Mouse (Mus musculus) midbrain, embryonic 13.5 days (tissue): Measurements from ENCODE around the gene Ugt1a10. TPM values are rescaled to one million over a fixed set of nuclear protein-coding genes. Genes with fewer than 3 reads are reported as not detected.
"Not testable (repeated sequence)": the region's sequence is repeated elsewhere in the genome, so short reads cannot be mapped to it uniquely, and the experiment has no call there.

Source experiments
- ATAC-seq: fragments of 200-750 bp; cut with Nextera tagmentation; 2 replicates; pipeline ENCODE4 v1.8.0; 2017; ENCODE audit warnings: mild to moderate bottlenecking, moderate TSS enrichment, moderate library complexity
- H3K27ac ChIP-seq: fragments of 300-500 bp; sonication (generic); 2 replicates; pipeline ENCODE4 v1.5.1; 2015; ENCODE audit warnings: inconsistent platforms, mild to moderate bottlenecking, moderate library complexity
- H3K27me3 ChIP-seq: fragments of 300-500 bp; sonication (generic); 2 replicates; pipeline ENCODE4 v1.6.1; 2015; ENCODE audit warnings: mild to moderate bottlenecking, inconsistent platforms
- H3K36me3 ChIP-seq: fragments of 300-500 bp; sonication (generic); 2 replicates; pipeline ENCODE4 v1.6.1; 2015; ENCODE audit warnings: mild to moderate bottlenecking, inconsistent platforms
- H3K4me1 ChIP-seq: fragments of 300-500 bp; sonication (generic); replicated peaks from 2 replicates; pipeline ENCODE4 v1.6.1; 2015; ENCODE audit warnings: inconsistent platforms
- H3K4me2 ChIP-seq: fragments of 300-500 bp; sonication (generic); replicated peaks from 2 replicates; pipeline ENCODE4 v1.6.1; 2015; ENCODE audit warnings: moderate library complexity, mild to moderate bottlenecking, inconsistent platforms
- H3K4me3 ChIP-seq: fragments of 300-500 bp; sonication (generic); replicated peaks from 2 replicates; pipeline ENCODE4 v1.5.1; 2015; ENCODE audit warnings: mild to moderate bottlenecking, inconsistent platforms
- H3K9ac ChIP-seq: fragments of 300-500 bp; sonication (generic); replicated peaks from 2 replicates; pipeline ENCODE4 v1.6.1; 2015; ENCODE audit warnings: mild to moderate bottlenecking, inconsistent platforms
- H3K9me3 ChIP-seq: fragments of 300-500 bp; sonication (generic); 2 replicates; pipeline ENCODE4 v1.6.1; 2016; ENCODE audit warnings: mild to moderate bottlenecking, inconsistent platforms
- WGBS: fragments of 180-500 bp; shearing (Covaris S2); methylation state at CpG from one replicate; pipeline ENCODE4 v1.1.7; 2015; 5-methylcytosine and 5-hydroxymethylcytosine counted together
- polyA plus RNA-seq: library from polyadenylated mRNA; unstranded; fragments of >200 nt; fragmentation: Nextera tagmentation; extraction: Ambion mirVana; gene quantifications from 2 replicates; pipeline ENCODE4 v1.2.1, GENCODE M21; 2015

Ugt1a10 gene
- polyA plus RNA-seq, 1 experiment from 2014 or later = not detected

DNA sequence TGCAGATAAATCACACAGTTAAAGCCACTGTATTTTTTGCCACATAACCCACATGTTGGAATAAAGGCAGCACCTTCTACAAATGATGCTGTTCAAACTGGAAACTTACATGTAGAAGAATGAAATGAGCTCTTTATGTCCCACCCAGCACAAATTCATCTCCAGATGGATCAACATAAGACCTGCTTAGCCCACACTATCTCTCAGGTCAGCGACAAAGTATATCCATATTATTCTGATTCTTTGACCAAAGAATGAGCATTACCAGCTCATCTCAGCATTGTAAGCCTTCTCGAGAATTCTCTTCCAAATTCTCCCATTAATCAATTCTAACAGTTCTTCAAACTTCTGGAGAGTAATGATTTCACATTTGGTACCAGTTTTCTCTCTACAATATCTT, 167.0 kb downstream of the Ugt1a10 start:
- 54% methylated on average over 2 of the region's 2 CpGs for WGBS
- no peak overlapping the region for H3K9ac ChIP-seq
- H3K9me3 ChIP-seq = peaks cover 29% of the 10 kb centered on the region
- H3K4me2 ChIP-seq = no peak overlapping the region
- no peak overlapping the region for H3K27ac ChIP-seq
- ATAC-seq = no peak
- H3K4me1 ChIP-seq = no peaks in the 10 kb centered on the region
- H3K4me3 ChIP-seq = no peak overlapping the region
- H3K27me3 ChIP-seq = no peaks in the 10 kb centered on the region
- no peaks in the 10 kb centered on the region for H3K36me3 ChIP-seq

DNA sequence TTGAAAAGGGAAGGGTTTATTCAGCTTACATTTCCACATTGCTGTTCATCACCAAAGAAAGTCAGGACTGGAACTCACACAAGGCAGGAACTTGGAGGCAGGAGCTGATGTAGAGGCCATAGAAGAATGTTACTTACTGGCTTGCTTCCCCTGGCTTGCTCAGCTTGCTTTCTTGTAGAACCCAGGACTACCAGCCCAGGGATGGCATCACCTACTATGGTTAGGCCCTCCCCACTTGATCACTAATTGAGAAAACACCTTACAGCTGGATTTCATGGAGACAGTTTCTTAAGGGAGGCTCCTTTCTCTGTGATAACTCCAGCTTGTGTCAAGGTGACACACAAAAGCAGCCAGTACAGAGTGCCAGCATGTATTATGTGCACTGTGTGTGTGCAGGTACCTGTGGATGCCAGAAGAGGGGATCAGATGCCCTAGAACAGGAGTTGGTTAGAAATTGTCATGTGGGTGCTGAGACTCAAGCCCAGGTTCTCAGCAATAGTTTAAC, 167.9 kb downstream of the Ugt1a10 start:
- not testable (repeated sequence) for H3K9ac ChIP-seq, H3K4me1 ChIP-seq, H3K4me3 ChIP-seq, H3K4me2 ChIP-seq, ATAC-seq, H3K36me3 ChIP-seq, H3K27me3 ChIP-seq, H3K27ac ChIP-seq
- H3K9me3 ChIP-seq = peaks cover 32% of the 10 kb centered on the region

DNA sequence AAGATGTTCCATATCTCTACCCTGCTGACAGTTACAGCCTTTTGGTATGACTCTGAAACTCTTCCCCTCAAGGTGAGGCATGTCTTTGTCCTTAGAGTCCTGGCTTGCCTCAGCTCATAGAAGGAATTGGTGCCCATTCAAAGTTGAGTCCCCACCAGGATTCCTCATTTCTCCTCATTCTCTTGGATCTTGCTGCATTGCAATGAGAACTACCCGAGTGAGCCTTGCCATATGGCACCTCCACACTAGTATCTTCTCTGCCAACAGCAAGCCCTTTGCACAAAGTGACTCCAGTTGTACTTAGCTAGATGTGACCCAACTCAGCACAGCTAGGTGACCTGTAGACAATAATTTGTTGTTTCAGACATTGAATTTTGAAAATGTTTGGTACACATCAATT, 168.4 kb downstream of the Ugt1a10 start:
- Histone ChIP-seq H3K9ac (no peak overlapping the region), H3K27me3 (no peaks in the 10 kb centered on the region), H3K4me3 (no peak overlapping the region), H3K9me3 (peaks cover 38% of the 10 kb centered on the region), H3K4me2 (no peak overlapping the region), H3K36me3 (no peaks in the 10 kb centered on the region), H3K4me1 (no peaks in the 10 kb centered on the region), H3K27ac (no peak overlapping the region)
- no peak for ATAC-seq
- WGBS = 55% methylated on average over 1 of the region's 1 CpGs

DNA sequence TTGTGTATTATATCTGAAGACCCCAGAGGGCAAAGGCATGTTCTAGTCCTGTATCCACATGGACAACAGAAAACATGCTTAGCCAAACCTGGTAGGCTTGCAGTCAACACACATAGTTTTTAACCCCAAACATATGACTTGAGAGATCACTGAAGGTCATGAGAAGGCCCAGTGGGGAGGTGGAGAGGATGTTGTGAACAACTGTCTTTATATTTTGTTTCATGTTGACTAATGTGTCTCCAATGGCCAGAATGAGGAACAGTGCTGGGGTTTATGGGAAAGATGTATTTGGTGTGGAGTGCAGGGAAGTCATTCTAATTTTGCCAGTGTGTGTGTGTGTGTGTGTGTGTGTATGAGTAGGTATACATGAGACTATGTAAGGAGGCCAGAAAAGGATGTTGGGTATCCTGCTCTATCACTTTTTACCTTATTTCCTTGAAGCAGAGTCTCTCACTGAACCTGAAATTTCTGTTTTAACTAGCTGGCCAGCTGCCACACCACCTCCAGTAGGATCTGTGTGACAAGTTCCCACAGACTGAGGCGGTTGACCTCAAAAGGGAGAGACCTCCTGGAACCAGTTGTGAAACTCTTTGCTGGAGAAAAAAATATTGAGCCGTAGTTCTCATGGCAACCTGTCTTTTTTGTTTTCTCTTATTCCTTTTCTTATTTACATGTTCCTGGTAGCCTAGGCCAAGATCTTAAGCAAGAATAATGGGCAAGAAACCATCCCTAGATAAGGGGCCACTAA, 169.0 kb downstream of the Ugt1a10 start:
- H3K27me3 ChIP-seq = no peaks in the 10 kb centered on the region
- 68% methylated on average over 2 of the region's 2 CpGs for WGBS
- H3K36me3 ChIP-seq = no peaks in the 10 kb centered on the region
- no peak overlapping the region for H3K4me3 ChIP-seq
- no peak overlapping the region for H3K4me2 ChIP-seq
- ATAC-seq = no peak
- no peak overlapping the region for H3K9ac ChIP-seq
- H3K4me1 ChIP-seq = no peaks in the 10 kb centered on the region
- peaks cover 44% of the 10 kb centered on the region for H3K9me3 ChIP-seq
- no peak overlapping the region for H3K27ac ChIP-seq

DNA sequence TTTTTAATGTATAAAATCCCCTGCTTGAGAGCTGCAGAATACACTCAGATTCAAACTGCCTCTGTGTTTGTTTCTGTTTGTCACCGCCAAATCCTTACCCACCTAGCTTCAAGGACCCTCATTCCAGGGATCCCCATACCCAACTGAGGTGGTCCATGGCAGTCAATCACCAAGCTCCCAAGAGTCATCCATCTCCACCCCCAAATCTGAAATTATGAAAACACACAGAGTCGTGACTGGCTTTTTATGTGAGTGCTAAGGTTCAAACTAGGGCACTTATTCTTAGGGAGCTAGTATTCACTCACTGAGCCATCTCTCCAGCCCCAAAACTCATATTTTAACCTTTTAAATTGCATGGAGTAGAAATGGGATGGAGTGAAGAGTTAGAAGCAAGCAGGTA, 170.1 kb downstream of the Ugt1a10 start:
- not testable (repeated sequence) for H3K27ac ChIP-seq, H3K4me3 ChIP-seq
- WGBS = 39% methylated on average over 2 of the region's 2 CpGs

DNA sequence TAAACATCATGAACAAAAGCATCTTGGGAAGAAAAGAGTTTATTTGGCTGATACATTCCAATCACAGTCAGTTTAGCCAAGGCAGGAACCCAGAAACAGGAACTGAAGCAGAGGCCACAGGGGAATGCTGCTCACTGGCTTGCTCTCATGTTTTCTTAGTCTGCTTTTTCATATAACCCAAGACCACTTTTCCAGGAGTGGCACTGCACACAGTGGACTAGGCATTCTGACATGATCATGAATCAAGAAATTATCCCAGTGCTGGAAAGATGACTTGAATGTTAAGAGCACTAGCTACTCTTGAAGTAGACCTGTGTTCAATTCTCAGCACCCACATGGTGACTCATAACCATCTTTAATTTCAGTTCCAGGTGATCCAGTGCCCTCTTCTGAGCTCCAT, 170.6 kb downstream of the Ugt1a10 start:
- Histone ChIP-seq H3K4me2 (no peak overlapping the region), H3K36me3 (no peaks in the 10 kb centered on the region), H3K27ac (no peak overlapping the region), H3K9me3 (peaks cover 59% of the 10 kb centered on the region), H3K4me3 (no peak overlapping the region), H3K27me3 (no peaks in the 10 kb centered on the region), H3K4me1 (no peaks in the 10 kb centered on the region), H3K9ac (no peak overlapping the region)
- no peak for ATAC-seq

More for the DNA sequence above, 170.1 kb downstream of the Ugt1a10 start:
- not testable (repeated sequence) for H3K4me1 ChIP-seq, H3K36me3 ChIP-seq, H3K4me2 ChIP-seq, H3K9ac ChIP-seq, ATAC-seq, H3K27me3 ChIP-seq
- H3K9me3 ChIP-seq = peaks cover 55% of the 10 kb centered on the region

DNA sequence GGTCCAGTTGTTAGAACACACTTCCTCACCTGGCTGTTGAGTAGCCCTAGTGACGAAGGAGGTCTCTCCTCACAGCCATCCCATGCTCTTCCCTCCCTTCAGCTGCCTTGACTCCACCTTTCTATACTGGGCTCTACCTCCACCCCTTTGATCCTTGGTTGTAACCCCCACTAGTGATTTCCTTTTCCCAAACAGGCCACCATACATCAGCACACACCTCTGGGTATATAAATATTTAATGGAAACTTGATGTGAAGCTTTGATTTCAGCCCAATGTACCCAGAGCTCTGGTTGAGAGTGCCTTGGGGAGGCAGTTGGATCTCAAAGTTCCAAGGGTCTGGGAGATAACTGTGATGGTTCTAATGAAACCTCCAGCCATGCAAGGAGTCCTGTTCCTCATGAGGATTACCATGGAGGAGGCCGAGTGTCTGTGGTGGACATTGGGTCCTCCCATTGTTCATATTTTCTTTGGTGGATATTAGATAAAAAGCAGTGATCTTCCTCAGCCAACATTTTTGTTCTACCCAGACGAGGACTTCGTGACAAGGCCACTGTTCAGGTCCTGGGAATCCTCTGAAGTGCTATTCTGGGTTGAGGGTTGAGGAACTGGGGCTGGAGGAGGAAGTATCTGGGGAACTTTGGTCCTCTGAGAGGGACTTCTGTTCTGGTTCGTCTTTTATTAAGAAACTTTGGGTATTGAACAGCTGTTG, 171.6 kb downstream of the Ugt1a10 start, which contains the start of gene Mroh2a:
Gene Mroh2a (plus strand): TSS at position 317 of the 710 bp plus-strand sequence.
- 51% methylated on average over 5 of the region's 5 CpGs for WGBS
- Histone ChIP-seq H3K4me1 (no peaks in the 10 kb centered on the region), H3K27ac (no peak within 1 kb of the TSS), H3K9me3 (peaks cover 70% of the 10 kb centered on the region), H3K4me3 (no peak within 1 kb of the TSS), H3K27me3 (no peaks in the 10 kb centered on the region), H3K36me3 (no peaks in the 10 kb centered on the region), H3K4me2 (no peak within 1 kb of the TSS), H3K9ac (no peak within 1 kb of the TSS)
- no peak for ATAC-seq

DNA sequence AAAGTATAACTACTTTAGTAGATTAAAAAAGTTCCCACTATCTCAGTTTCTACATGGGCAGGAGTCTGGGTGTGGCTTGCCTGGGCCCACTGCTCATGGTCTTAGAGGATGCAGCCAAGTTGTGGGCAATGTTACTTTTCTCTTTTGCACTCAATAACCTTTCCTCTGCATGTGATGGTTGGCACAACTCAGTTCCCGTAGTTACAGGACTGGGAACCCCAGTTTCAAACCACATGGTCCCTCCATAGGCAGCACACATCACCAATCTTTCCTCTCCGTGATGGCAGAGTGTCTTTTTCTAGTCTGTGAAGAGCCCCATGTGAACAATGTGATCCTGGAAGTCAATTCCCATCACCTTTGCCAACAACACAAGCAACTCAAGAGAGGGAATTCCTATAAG, 172.3 kb downstream of the Ugt1a10 start:
- Histone ChIP-seq H3K9ac (no peak overlapping the region), H3K4me1 (no peaks in the 10 kb centered on the region), H3K27ac (no peak overlapping the region), H3K4me3 (no peak overlapping the region), H3K36me3 (no peaks in the 10 kb centered on the region), H3K4me2 (no peak overlapping the region), H3K27me3 (no peaks in the 10 kb centered on the region), H3K9me3 (peaks cover 73% of the 10 kb centered on the region)
- WGBS = 53% methylated on average over 2 of the region's 2 CpGs
- no peak for ATAC-seq

DNA sequence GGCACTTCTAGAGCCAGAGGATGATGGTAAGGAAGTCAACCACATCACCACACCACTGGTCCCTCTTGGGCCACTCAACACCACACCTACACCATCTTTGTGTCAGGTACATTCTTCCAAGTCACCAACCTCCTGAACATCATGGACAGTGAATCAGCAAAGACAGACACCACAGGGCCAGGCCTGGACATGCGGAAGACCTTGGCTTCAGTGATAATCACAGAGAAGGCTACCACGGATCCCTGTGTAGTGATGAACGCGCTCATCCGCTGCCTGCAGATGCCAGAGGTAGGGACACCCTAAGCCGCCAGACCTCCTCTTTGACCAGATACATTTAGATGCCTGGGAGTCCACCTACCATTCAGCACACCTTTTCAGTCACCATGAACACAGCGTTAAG, 172.9 kb downstream of the Ugt1a10 start:
- Histone ChIP-seq H3K4me1 (no peaks in the 10 kb centered on the region), H3K9me3 (peaks cover 79% of the 10 kb centered on the region), H3K36me3 (no peaks in the 10 kb centered on the region), H3K4me3 (no peak overlapping the region), H3K4me2 (no peak overlapping the region), H3K27ac (no peak overlapping the region), H3K9ac (no peak overlapping the region), H3K27me3 (no peaks in the 10 kb centered on the region)
- 71% methylated on average over 7 of the region's 7 CpGs for WGBS
- 0 out of 2 replicates have a peak, but pooled peaks have one; percentile 10 for ATAC-seq

DNA sequence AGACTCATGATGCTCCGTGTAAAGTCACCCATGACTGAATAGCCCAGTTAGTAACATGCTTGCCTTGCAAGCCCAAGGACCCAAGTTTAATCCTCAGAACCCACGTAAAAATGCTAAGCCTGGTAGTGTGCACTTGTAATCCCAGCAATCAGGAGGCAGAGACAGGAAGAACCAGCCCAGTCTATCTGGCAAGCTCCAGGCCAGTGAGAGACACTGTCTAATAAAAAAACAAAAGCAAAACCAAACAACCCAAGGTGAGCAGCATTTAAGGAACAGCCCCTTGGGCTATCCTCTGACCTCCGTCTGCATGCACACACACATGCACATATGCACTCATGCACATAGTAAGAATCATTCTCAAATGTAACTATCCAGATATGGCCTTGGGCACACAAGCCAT, 174.4 kb downstream of the Ugt1a10 start:
- no peak for ATAC-seq
- no peak overlapping the region for H3K4me3 ChIP-seq
- WGBS = 82% methylated on average over 3 of the region's 3 CpGs
- no peak overlapping the region for H3K9ac ChIP-seq
- no peaks in the 10 kb centered on the region for H3K36me3 ChIP-seq
- H3K27ac ChIP-seq = no peak overlapping the region
- no peak overlapping the region for H3K4me2 ChIP-seq
- no peaks in the 10 kb centered on the region for H3K4me1 ChIP-seq
- H3K27me3 ChIP-seq = no peaks in the 10 kb centered on the region
- H3K9me3 ChIP-seq = peaks cover 93% of the 10 kb centered on the region

DNA sequence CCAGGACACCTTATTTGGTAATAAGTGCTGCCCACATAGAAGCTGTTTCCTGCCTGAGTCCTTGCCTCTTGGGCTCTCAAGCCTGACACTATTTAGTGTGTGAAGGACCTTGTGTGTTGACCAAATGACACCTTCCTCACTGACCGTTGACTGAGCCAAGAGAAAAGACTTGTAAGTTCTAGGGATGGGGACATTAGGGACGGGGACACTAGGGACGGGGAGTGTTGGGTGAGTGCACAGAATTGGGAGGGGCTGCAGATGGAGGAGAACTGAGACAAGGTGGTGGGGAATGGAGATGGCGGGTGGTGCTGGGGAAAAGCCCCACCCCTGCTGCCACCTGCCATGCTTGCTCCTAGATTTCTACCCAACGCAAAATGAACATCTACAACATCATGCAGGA, 174.8 kb downstream of the Ugt1a10 start:
- Histone ChIP-seq H3K4me2 (no peak overlapping the region), H3K9me3 (peaks cover 98% of the 10 kb centered on the region), H3K27ac (no peak overlapping the region), H3K4me1 (no peaks in the 10 kb centered on the region), H3K9ac (no peak overlapping the region), H3K4me3 (no peak overlapping the region), H3K36me3 (no peaks in the 10 kb centered on the region), H3K27me3 (no peaks in the 10 kb centered on the region)
- 85% methylated on average over 5 of the region's 5 CpGs for WGBS
- ATAC-seq = no peak

DNA sequence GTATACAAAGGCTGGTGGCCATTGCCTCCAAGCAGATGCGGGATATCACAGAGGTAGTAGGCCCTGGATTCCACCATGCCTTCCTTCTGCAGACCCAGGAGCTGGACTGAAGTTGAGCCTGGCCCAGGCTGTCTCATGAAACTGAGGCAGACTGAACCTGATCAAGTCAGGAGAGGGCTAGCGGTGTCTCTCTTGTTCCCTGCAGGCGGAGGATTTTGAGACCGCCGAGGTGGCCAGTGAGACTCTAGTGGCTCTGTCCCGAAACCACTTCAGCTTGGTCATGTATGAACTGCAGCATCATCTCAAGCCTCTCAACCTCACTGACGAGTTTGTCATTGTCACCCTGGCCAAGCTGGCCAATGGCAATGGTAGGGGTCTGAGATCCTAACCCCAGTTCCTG, 175.2 kb downstream of the Ugt1a10 start:
- Histone ChIP-seq H3K27ac (no peak overlapping the region), H3K36me3 (no peaks in the 10 kb centered on the region), H3K4me1 (no peaks in the 10 kb centered on the region), H3K9me3 (peaks cover 100% of the 10 kb centered on the region), H3K4me2 (no peak overlapping the region), H3K4me3 (no peak overlapping the region), H3K9ac (no peak overlapping the region), H3K27me3 (no peaks in the 10 kb centered on the region)
- WGBS = 73% methylated on average over 7 of the region's 7 CpGs
- 0 out of 2 replicates have a peak, but pooled peaks have one; percentile 1 for ATAC-seq
